Mouse (Mus musculus) thymus, postnatal 4 days (tissue): ENCODE data around the gene Snai3.

ENCODE experiments used
- DNase-seq: peaks from one replicate; pipeline ENCODE4 v3.0.0; 2021

The Snai3 gene

GRCm38 (mm10) chr8:122460524-122461472 is at the start of gene Snai3:
Gene Snai3, minus strand, starts transcription at chr8:122460733.
- peak; percentile 87 for DNase-seq

- DNase-seq, result peak; percentile 84
Observed at GRCm38 (mm10) chr8:122500856-122501255, 40.3 kb upstream of the Snai3 start.

- peak; percentile 65 for DNase-seq
Observed at GRCm38 (mm10) chr8:122497912-122498311, 37.4 kb upstream of the Snai3 start.

- no peak for DNase-seq
Observed at GRCm38 (mm10) chr8:122497016-122497734, 36.6 kb upstream of the Snai3 start.

GRCm38 (mm10) chr8:122488387-122488786 is 27.9 kb upstream of the Snai3 start:
- DNase-seq, result no peak

GRCm38 (mm10) chr8:122484831-122485230 is 24.3 kb upstream of the Snai3 start:
- DNase-seq, result no peak

GRCm38 (mm10) chr8:122483877-122484276 is 23.3 kb upstream of the Snai3 start:
- DNase-seq, result no peak

- DNase-seq, result no peak
Observed at GRCm38 (mm10) chr8:122482448-122482847, 21.9 kb upstream of the Snai3 start.

DNA sequence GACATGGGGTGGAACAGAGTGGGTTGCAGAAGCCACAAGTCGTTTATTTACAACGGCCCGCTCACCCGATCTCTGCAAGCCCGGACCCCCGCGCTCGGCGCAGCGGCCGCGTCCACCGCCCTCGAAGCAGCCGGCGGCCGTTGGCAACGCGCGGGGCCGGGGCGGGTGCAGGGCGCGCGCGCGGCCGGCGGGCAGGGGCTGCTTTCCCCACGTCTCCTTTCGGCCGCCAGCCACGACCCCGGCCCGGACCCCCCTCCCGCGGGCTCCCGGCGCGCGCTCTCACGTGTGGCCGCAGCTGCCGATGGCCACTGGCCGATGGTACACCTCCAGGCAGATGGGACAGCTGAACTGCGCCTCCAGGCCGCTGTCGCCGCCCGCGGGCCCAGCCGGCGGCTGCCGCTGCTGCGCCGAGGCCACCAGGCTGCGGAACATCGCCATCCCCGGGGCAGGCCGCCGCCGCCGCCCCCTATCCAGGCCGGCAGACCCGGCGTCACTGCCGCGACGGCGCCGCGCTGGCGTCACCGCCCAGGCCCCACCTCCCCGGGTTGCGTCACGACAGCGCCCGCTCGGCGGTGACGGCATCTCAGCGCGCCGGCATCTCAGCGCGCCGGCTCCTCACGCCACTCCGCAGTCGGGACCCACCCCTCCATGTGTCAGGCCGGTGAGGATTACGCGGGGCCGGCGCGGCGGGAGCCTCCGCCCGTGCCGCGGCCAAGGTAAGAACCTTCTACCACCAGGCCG is 15.2 kb upstream of the Snai3 start, which contains the start of the genes Rnf166 and Ctu2:
Gene Rnf166 (minus strand): TSS at position 485 of the 741 bp plus-strand sequence.
Gene Ctu2 (plus strand): TSS at position 564 of the 741 bp plus-strand sequence.
- peak; percentile 98 for DNase-seq

GRCm38 (mm10) chr8:122474951-122475560 is 14.5 kb upstream of the Snai3 start:
- peak; percentile 68 for DNase-seq

DNA sequence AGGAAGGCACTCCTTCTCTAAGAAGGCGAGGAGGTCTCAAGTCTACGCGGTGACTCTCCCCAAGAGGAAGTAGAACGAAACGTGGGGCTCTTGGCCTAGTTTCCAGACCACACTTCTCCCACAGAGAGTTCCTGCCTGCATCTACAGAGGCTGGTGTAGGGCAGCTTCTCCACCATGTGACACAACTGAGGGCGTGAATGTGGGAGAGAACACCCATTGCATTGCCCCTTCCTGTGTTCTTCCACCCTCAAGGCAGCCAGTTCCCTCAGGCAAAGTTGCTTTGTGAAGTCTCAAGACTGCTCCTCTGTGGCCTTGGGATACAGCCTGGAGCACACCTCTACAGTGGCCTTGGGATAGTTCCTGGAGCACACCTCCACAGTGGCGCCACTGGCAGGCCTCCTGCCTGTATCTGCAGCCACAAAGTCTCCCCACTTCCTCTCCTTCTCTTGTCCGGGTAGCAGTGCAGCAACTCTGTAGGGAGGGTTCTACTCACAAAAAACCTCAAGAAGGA is 13.4 kb upstream of the Snai3 start:
- peak; percentile 70 for DNase-seq

GRCm38 (mm10) chr8:122470691-122471090 is 10.2 kb upstream of the Snai3 start:
- DNase-seq, result peak; percentile 76

- DNase-seq, result peak; percentile 88
Observed at GRCm38 (mm10) chr8:122469965-122470364, 9.4 kb upstream of the Snai3 start.

DNA sequence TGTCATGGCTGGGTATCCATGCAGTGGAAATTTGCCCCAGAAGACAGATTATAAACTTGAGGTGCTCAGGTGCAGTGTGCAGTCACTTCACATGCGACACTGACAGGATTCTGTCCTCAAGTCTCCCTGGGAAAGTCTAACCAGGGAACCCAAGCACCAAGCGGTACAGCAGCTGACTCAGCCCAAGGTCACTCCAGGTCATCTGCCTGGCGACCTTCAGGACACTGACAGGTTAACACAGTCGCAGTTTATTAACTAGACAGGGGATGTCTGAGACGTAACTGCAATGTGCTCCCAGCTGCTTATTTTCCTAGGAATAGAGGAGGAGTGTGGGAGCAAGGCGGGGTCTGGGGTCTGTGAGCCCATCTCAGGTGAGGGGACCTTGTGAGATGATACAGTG is 8.9 kb upstream of the Snai3 start:
- no peak for DNase-seq

- peak; percentile 76 for DNase-seq
Observed at GRCm38 (mm10) chr8:122467816-122468215, 7.3 kb upstream of the Snai3 start.

DNA sequence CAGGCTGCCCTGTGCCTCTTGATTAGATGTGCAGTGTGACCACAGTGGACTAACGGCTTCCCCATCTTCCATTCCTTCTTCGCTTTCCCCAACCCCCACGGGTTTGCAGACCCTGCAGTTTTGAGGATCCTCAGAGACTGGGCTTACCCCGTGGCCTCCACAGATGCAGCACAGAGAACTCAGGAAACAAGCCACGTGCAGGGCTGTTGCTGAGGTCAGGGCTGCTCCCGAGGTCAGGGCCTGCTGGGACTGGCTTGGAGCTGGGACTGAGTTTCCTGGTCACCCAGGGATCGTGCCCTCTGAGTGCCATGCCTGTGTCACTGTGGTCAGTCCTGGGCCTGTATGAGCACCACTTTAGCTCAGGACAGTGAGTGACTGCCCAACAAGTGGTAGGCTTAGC is 4.5 kb upstream of the Snai3 start:
- DNase-seq, result peak; percentile 38

GRCm38 (mm10) chr8:122463651-122464640 is 3.4 kb upstream of the Snai3 start:
- DNase-seq, result peak; percentile 68

DNA sequence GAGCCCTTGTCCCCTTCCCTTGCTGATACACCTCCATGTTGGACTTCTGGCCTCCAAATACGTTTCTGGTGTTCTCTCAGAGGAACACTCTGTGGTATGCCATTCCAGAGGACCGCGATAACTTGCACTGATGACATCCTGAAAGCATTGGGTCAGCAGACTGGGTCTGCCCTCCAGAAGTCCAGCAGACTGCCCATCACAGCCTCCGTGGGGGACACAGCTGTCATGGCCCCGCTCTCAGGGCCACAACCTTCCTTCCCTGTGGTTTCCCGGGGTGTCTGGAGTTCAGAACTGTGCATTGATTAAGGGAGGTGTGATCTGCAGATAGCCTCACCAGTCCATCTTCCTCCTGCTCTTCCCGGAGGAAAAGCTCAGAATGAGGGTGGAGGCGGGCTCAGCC is 2.0 kb upstream of the Snai3 start:
- DNase-seq, result no peak

DNA sequence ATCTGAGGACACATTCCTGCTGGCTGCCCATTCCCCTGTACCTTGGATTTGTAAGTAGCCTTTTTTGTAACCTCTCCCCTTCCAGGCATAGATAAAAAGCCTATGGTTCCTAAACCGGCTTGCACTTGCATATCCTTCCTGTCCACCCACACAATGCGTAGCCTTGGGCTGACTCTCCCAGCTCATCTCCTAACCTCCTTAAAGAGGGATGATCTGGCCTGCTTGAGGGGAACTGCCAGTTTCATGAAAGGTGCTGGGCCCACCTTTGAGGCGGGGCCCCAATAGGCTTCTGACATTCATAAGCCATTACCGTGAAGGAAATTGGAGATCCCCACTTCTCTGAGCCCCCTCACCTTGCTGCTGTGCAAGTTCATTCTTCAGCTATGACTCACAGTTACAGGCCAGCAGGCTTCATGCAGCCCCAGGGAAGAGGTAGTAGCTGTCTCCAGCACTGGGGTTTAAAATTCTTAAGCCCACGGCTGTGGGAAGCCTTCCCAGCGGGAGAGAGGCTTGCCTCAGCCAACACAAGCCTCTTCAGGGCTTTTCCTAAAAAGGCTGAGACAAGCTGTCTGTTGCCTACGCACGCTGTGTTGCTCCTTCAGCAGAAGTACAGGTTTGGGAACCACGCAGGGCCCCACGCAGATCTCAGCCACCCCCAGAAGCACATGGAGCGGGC is 1.1 kb upstream of the Snai3 start:
- DNase-seq, result peak; percentile 44

GRCm38 (mm10) chr8:122459990-122460389 is 543 bp downstream of the Snai3 start:
- DNase-seq, result peak; percentile 60
